Mouse (Mus musculus): Measurements from ENCODE around the gene Gm20696. TPM values are rescaled to one million over a fixed set of nuclear protein-coding genes. Genes with fewer than 3 reads are reported as not detected.

The Gm20696 gene
- total RNA-seq, 4 experiments from 2014 or later = 0.72 to 1.3 (median 0.81) TPM

DNA sequence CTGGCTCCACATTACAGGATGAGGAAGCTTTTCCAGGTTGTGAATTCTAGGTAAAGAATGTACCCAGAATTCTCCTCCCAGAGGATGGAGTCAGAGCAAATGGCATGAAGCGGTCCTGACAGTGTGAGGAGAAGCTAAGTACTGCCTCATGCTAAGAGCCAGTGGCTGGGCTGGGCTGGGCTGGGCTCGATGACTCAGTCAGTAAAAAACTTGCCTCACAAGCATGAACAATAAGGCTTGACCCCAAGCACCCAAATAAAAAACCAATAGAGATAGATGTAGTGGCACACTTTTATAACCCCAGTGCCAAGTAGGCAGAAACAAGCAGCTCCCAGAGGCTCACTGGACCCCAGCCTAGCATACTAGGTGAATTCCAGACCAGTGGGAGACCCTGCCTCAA, 448.8 kb downstream of the Gm20696 start:
- no peak for DNase-seq (ENCODE audit: low spot score in 2 of 2)

DNA sequence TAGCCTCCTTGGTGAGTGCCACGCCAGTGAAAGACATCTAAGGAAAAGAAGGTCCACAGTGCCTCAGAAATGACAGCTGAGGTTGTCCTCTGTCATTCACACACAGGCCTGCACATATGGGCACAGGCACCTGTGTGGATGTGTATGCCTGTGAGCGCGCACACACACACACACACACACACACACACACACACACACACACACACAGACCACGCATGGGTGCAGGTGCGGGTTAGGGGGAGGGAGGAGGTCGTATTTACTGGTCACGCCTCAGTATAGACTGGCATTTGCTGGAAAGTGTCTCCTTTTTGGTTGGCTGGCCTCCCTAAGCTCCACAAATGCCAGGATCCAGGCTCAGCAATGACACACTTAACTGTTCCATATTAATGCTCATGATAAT, 449.4 kb downstream of the Gm20696 start:
- DNase-seq (ENCODE audit: low spot score in 2 of 2) = no peak

DNA sequence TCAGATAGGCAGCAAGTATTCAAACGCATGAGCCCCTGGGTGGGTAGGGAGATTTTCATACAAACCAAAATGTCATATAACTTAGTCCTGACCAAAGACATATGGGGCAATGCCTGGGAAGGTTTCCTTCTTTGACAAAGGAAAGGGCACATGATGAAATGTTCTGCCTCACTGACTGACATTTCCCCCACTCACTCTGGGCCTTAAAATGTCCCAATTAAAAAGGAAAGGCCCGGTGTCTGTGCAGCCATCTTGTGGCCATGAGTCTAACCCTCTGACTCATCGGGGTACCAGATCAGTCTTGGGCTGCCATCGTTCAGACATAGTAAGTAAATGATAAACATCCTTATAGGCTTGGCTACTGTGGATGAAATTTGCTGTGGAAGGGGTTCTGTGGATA, 454.1 kb downstream of the Gm20696 start:
- DNase-seq (ENCODE audit: low spot score in 2 of 2) = no peak

DNA sequence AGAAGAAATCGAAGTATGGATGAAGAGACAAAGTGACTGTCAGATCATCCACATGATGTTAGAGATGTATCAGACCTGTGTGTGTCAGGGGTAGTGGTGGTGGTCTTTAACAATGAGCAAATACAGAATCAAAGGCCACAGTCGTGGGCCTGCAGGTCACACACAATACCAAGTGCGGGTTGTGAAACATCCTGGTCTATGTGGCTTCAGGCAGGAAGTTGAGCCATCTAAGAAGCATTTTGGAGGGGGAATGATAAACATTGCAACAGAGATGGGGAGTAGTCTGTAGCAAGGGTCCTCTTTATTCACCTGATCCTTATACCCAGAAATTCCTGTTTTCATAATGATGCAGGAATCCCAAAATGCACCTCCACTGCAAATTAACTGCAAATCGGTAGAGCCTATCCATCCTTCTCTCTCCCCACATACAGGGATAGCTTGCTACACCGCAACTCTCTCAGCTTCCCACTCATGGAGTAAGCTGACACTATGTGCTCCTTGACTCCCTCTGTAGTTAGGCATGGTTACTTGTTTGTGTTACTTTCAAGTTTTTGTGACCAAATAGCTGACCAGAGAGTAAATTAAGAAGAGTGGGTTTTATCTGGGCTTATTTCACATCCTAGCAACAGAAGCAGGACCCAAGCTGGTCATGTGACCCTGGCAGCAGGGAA, 454.8 kb downstream of the Gm20696 start:
- no peak for DNase-seq (ENCODE audit: low spot score in 2 of 2)

DNA sequence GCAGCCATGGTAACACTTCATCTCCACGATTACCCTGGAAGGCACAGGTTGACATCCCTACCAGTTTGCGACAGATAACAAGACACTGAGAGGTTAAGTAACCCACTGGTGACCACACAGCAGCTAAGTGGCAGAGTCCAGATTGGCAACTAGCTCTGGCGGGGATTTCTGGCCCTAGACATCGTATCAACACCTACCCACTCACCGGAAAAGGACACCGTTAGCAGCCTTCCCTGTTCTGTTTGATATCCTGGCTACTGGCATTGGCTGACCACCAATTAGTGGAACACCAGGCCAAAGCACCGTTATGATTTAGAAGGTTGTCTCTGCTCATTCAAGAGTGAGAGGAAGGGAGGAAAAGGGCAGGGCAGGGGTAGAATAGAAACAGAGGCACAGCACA, 456.4 kb downstream of the Gm20696 start:
- no peak for DNase-seq (ENCODE audit: low spot score in 2 of 2)

Small RNAs within 50 kb of the gene (microRNA-seq; reads per million reads assigned to microRNA genes)
- not detected for gene Gm22328

Other genes starting within 250 kb of the Gm20696 start
- 10 to 100 TPM; 10.0 to 15.5 (median 13.9) TPM for gene Foxp1, start 144.1 kb downstream of the Gm20696 start, total RNA-seq (2022)
- gene Eif4e3, start within 50 bp of the Gm20696 start, total RNA-seq (2022) = 10 to 100 TPM; 30.8 to 37.5 (median 31.9) TPM
- under 1 TPM; 0.34 to 0.87 (median 0.66) TPM for gene Gpr27, start 25.9 kb upstream of the Gm20696 start, total RNA-seq (2022)
- gene Prok2, start 59.6 kb upstream of the Gm20696 start, total RNA-seq (2022) = not detected

Measured in gastrocnemius, adult 8-10 months (tissue).